Mouse (Mus musculus) G1E (cell line): ENCODE data around the gene Map4k3.

Experiments used
- CTCF ChIP-seq: IDR thresholded peaks from 2 replicates; pipeline ENCODE4 v1.5.1; 2012; ENCODE audit warnings: low read depth, low read length, inconsistent platforms, mixed read lengths
- GATA1 ChIP-seq: IDR thresholded peaks from 2 replicates; pipeline ENCODE4 v1.6.1; 2012; ENCODE audit warnings: borderline replicate concordance, low read length, inconsistent platforms, mixed read lengths
- GATA2 ChIP-seq: IDR thresholded peaks from 2 replicates; pipeline ENCODE4 v1.6.1; 2012; ENCODE audit warnings: low read depth, low read length, inconsistent platforms, borderline replicate concordance
- POLR2AphosphoS5 ChIP-seq: IDR thresholded peaks from 2 replicates; pipeline ENCODE4 v1.6.1; 2012; ENCODE audit warnings: low read depth, low read length, inconsistent platforms; ENCODE audit not compliant: insufficient replicate concordance
- TAL1 ChIP-seq: conservative IDR thresholded peaks from 2 replicates; pipeline ENCODE4 v1.6.1; 2012; ENCODE audit warnings: low read depth, low read length, inconsistent platforms, mixed read lengths

DNA sequence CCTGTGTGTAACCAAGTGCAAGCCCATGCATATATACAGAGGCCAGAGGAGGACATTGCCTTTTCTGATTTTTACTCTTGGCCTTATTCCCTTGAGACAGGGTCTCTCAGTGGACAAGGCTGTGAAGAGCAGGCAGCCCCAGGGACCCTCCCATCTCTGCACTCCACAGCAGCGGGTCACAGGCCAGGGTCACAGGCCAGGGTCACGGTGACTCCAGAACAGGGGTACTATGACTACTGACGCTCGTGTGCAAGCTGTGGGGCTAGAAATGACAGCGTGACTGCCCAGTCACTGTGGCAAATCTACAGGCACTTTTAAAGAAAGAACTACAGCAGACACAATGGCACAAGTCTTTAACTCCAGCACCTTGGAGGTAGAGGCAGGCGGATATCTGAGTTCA is 50.1 kb downstream of the Map4k3 start:
- TF ChIP-seq CTCF (no peak), GATA1 (no peak), POLR2AphosphoS5 (no peak), TAL1 (no peak), GATA2 (no peak)
